27 mouse cellular contexts compared by ENCODE assay signal in the genomic region with DNA sequence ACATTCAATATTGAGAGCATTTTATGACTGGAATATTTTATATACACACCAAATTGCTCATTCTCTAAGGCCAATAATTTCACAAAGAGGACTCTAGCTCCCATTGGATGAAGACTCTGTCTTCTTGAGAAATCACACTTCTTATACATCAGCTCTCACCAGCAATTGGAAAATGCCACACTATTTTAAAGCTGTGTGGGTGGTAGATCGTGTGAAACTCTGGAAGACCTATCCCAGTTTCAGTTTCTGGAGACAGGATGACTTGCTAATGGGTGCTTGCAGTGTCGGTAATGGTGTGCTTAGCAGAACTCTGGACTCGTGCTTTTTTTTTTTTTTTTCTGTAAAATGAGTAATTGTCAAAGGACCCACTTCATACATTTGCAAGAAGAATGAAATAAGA.
A peak's percentile ranks its signal among the peaks of the same experiment; 100 is the strongest.
DNase-seq lines count a peak whose midpoint lies in the region; ATAC-seq and TF ChIP-seq lines count a peak whose summit lies in the region.
"Had no signal": no experiment of that assay in that cellular context is flagged by ENCODE, and none has a peak within 500 bp of the region (broad histone marks: within the 10 kb centered on the region; RNA-seq: fewer than 3 reads in every experiment).

No protein-coding gene starts in this region.

- no peak overlapping the region for H3K27ac ChIP-seq in layer of hippocampus, adult 2 months
- H3K27ac ChIP-seq: embryonic facial prominence, embryonic 13.5 days; embryonic facial prominence, embryonic 15.5 days; forebrain, embryonic 10.5 days; forebrain, embryonic 12.5 days had no signal

- intact Hi-C loops in left cerebral cortex, postnatal 4 days (cut with DNase I), result no loop called here

- peak; percentile 90 for ATAC-seq in frontal cortex, adult (ENCODE audit: low TSS enrichment)
- ATAC-seq: activated CD4-positive, CD25-positive, alpha-beta regulatory T cell, adult 4 months; CD4-positive, CD25-positive, alpha-beta regulatory T cell, adult 4 months; forebrain, embryonic 14.5 days; forebrain, embryonic 16.5 days; Patski had no signal

- no peak for DNase-seq in frontal cortex, postnatal 25 days (ENCODE audit: low spot score in 2 of 2)
- DNase-seq in left cerebral cortex, adult 9 months (ENCODE audit: low spot score in 2 of 2), result peak; percentile 1 to 27
- DNase-seq in left cerebral cortex, postnatal 4 days, result no peak
- peak; percentile 75 for DNase-seq in brain, adult 2 months (ENCODE audit: low read depth, low spot score)
- DNase-seq in layer of hippocampus, adult 2 months (ENCODE audit: low spot score in 2 of 2), result no peak
- DNase-seq: adrenal gland, adult 8-10 months; adrenal gland, postnatal 14 days; adrenal gland, postnatal 36 days; B cell, adult 2 months; cerebellum, adult 11 months; cerebellum, adult 18-20 months; cerebellum, adult 8-10 months; cerebellum, adult 9-11 months; cerebellum, postnatal 14 days; cerebellum, postnatal 36 days; embryo, embryonic 11 days had no signal

- no peak overlapping the region for H3K4me3 ChIP-seq in layer of hippocampus, adult 2 months
- H3K4me3 ChIP-seq: embryonic facial prominence, embryonic 13.5 days; embryonic facial prominence, embryonic 15.5 days; erythroblast, embryonic 14.5 days; forebrain, embryonic 10.5 days; forebrain, embryonic 12.5 days had no signal

- no peak for TF ChIP-seq CTCF in layer of hippocampus, adult 2 months (conservative IDR thresholded peaks at IDR 0.05)

Comparison
In these comparisons a context has a peak if more than half of its experiments do, and no peak if none do; other contexts are left out.
1. DNase-seq: peak in left cerebral cortex, adult 9 months (2 of 2) and brain, adult 2 months (single experiment); none in frontal cortex, postnatal 25 days (0 of 2), left cerebral cortex, postnatal 4 days (single experiment) and layer of hippocampus, adult 2 months (0 of 2).